Mouse (Mus musculus): Measurements from ENCODE around the gene Psg23. TPM values are rescaled to one million over a fixed set of nuclear protein-coding genes. Genes with fewer than 3 reads are reported as not detected.
"Not testable (repeated sequence)": the region's sequence is repeated elsewhere in the genome, so short reads cannot be mapped to it uniquely, and the experiment has no call there.

Gene Psg23
- polyA plus RNA-seq (2016; fragmentation: Nextera tagmentation; extraction: Ambion mirVana), result not detected in 2 replicates

DNA sequence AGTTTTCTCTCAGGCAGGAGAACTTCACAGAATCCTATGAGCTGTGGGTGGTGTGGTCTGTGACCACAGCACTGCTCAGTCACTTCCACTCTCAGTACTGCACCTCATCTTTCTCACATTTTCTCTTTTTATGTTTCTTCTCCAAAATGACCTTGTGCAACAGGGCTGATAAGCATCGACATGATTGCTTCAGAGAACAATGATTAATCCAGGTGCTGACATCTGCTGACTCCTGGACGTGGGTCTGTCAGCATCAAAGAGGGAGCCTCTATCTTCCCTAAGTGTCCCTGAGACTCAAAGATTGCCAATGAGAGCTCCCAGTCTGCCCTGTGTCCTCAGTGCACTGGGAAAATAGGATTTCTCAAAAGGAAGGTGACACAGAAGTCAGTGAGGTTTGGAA is at the start of gene Psg23:
Gene Psg23, minus strand, starts transcription at position 101 of the 400 bp plus-strand sequence.
- peaks cover 19% of the 10 kb centered on the region for H3K9me3 ChIP-seq
- H3K4me1 ChIP-seq (replicated peaks); H3K27me3 ChIP-seq (ENCODE audit: insufficient read depth, poor library complexity, severe bottlenecking); H3K36me3 ChIP-seq; H3K27ac ChIP-seq; DNase-seq (ENCODE audit: low spot score); H3K4me3 ChIP-seq: not testable (repeated sequence)
- WGBS, result 73% methylated on average over 2 of the region's 2 CpGs

DNA sequence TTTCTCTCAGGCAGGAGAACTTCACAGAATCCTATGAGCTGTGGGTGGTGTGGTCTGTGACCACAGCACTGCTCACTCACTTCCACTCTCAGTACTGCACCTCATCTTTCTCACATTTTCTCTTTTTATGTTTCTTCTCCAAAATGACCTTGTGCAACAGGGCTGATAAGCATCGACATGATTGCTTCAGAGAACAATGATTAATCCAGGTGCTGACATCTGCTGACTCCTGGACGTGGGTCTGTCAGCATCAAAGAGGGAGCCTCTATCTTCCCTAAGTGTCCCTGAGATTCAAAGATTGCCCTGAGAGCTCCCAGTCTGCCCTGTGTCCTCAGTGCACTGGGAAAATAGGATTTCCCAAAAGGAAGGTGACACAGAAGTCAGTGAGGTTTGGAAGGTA is 40.3 kb upstream of the Psg23 start, which contains the start of gene Psg21:
Gene Psg21, minus strand, starts transcription at position 101 of the 400 bp plus-strand sequence.
- peaks cover 22% of the 10 kb centered on the region; the same call in 1 of the 2 replicates for H3K9me3 ChIP-seq
- H3K27me3 ChIP-seq (ENCODE audit: insufficient read depth, poor library complexity, severe bottlenecking); H3K4me3 ChIP-seq; H3K27ac ChIP-seq; DNase-seq (ENCODE audit: low spot score); H3K4me1 ChIP-seq (replicated peaks); H3K36me3 ChIP-seq: not testable (repeated sequence)
- WGBS, result 78% methylated on average over 2 of the region's 2 CpGs

GRCm38 (mm10) chr7:18626921-18627320 is 10.6 kb upstream of the Psg23 start:
- DNase-seq (ENCODE audit: low spot score); H3K36me3 ChIP-seq; H3K27ac ChIP-seq; H3K4me1 ChIP-seq (replicated peaks); H3K9me3 ChIP-seq; H3K4me3 ChIP-seq; H3K27me3 ChIP-seq (ENCODE audit: insufficient read depth, poor library complexity, severe bottlenecking): not testable (repeated sequence)
- WGBS, result 85% methylated on average over 8 of the region's 8 CpGs

DNA sequence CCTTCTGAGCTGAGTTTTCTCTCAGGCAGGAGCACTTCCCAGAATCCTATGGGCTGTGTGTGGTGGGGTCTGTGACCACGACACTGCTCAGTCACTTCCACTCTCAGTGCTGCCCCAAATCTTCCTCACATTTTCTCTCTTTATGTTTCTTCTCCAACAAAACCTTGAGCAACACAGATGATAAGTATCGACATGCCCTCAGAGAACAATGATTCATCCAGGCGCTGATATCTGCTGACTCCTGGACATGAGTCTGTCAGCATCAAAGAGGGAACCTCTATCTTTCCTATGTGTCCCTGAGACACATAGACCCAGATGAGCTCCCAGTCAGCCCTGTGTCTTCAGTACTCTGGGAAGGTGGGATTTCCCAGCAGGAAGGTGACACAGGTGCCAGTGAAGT is 49.1 kb downstream of the Psg23 start, which contains the start of gene Psg27:
Gene Psg27, minus strand, starts transcription at position 101 of the 400 bp plus-strand sequence.
- 84% methylated on average over 3 of the region's 3 CpGs for WGBS
- no peaks in the 10 kb centered on the region for H3K36me3 ChIP-seq
- no peak for DNase-seq (ENCODE audit: low spot score)
- no peaks in the 10 kb centered on the region for H3K4me1 ChIP-seq (replicated peaks)
- H3K9me3 ChIP-seq, result peaks cover 22% of the 10 kb centered on the region
- no peaks in the 10 kb centered on the region for H3K27me3 ChIP-seq (ENCODE audit: insufficient read depth, poor library complexity, severe bottlenecking)
- no peak within 1 kb of the TSS for H3K4me3 ChIP-seq
- no peak within 1 kb of the TSS for H3K27ac ChIP-seq

DNA sequence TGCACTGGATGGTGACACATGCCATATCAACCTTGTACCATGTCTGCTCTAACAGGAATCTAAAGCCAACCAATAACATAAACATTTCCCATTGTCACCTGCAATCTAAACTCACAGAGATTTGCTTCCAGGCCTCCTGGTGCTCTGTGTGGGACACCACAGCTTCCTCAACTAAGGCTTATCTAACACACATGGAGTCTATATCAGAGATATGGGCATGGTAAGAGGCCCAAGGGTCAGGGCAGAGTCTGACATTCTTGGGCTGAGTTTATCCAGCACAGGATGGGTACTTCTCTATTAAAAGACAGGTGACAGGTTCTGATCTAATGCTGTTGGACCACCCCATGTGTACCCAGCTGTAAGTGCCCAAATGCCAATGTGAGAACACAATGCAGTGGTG is 56.5 kb downstream of the Psg23 start:
- no peak overlapping the region for H3K27ac ChIP-seq
- H3K27me3 ChIP-seq (ENCODE audit: insufficient read depth, poor library complexity, severe bottlenecking), result no peaks in the 10 kb centered on the region
- H3K9me3 ChIP-seq, result peaks cover 35% of the 10 kb centered on the region
- DNase-seq (ENCODE audit: low spot score), result no peak
- H3K4me1 ChIP-seq (replicated peaks), result no peaks in the 10 kb centered on the region
- no peaks in the 10 kb centered on the region for H3K36me3 ChIP-seq
- H3K4me3 ChIP-seq, result no peak overlapping the region

Other genes starting within 250 kb of the Psg23 start
- not detected in 2 replicates for gene Psg28, start 184.5 kb downstream of the Psg23 start, polyA plus RNA-seq (2016; fragmentation: Nextera tagmentation; extraction: Ambion mirVana)
- gene Psg26, start 132.3 kb downstream of the Psg23 start, polyA plus RNA-seq (2016; fragmentation: Nextera tagmentation; extraction: Ambion mirVana), result not detected in 2 replicates
- gene Psg25, start 84.2 kb downstream of the Psg23 start, polyA plus RNA-seq (2016; fragmentation: Nextera tagmentation; extraction: Ambion mirVana), result not detected in 2 replicates
- not detected in 2 replicates for gene Psg27, start 49.2 kb downstream of the Psg23 start, polyA plus RNA-seq (2016; fragmentation: Nextera tagmentation; extraction: Ambion mirVana)
- not detected in 2 replicates for gene Psg21, start 40.2 kb upstream of the Psg23 start, polyA plus RNA-seq (2016; fragmentation: Nextera tagmentation; extraction: Ambion mirVana)
- not detected in 2 replicates for gene Psg20, start 69.7 kb upstream of the Psg23 start, polyA plus RNA-seq (2016; fragmentation: Nextera tagmentation; extraction: Ambion mirVana)
- gene Psg22, start 101.6 kb upstream of the Psg23 start, polyA plus RNA-seq (2016; fragmentation: Nextera tagmentation; extraction: Ambion mirVana), result not detected in 2 replicates
- gene Psg19, start 182.0 kb upstream of the Psg23 start, polyA plus RNA-seq (2016; fragmentation: Nextera tagmentation; extraction: Ambion mirVana), result not detected in 2 replicates
- gene Psg17, start 205.1 kb upstream of the Psg23 start, polyA plus RNA-seq (2016; fragmentation: Nextera tagmentation; extraction: Ambion mirVana), result not detected in 2 replicates
- gene Mill2, start 223.5 kb upstream of the Psg23 start, polyA plus RNA-seq (2016; fragmentation: Nextera tagmentation; extraction: Ambion mirVana), result 0.26 and 0.31 TPM in 2 replicates

All from hindbrain, embryonic 10.5 days (tissue).